Mouse (Mus musculus) kidney, adult 18-20 months (tissue): ENCODE results near the gene BC028528.
A peak's percentile ranks its signal among the peaks of the same experiment; 100 is the strongest.
"Not testable (repeated sequence)": the region's sequence is repeated elsewhere in the genome, so short reads cannot be mapped to it uniquely, and the experiment has no call there.

Source experiments
- DNase-seq: peaks from one replicate; pipeline ENCODE4 v3.0.0; 2021

BC028528 gene

GRCm38 (mm10) chr3:95891211-95892065 is at the start of gene BC028528:
BC028528 (minus strand) TSS chr3:95892005.
- no peak for DNase-seq

GRCm38 (mm10) chr3:95938835-95939234 is 47.0 kb upstream of the BC028528 start:
- DNase-seq: peak; percentile 13

DNA sequence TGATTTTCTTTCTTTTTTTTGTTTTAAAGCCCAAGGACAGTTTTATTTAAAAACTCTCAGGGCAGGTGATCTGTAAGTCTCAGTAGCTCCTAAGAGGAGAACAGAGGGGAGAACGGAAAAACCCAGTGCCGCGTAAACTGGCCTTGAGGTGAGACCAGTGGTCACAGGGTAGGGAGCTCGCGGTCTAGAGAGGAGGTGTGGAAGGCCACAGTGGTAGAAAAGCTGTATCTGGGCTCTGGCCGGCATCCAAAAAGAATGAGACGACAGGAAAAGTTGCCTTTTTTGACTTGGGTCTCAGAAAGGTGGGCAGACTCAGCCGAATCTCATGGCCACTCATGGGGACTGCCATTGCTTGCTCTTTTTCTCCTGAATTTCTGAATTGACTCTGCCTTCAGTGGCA is 46.4 kb upstream of the BC028528 start:
- no peak for DNase-seq

DNA sequence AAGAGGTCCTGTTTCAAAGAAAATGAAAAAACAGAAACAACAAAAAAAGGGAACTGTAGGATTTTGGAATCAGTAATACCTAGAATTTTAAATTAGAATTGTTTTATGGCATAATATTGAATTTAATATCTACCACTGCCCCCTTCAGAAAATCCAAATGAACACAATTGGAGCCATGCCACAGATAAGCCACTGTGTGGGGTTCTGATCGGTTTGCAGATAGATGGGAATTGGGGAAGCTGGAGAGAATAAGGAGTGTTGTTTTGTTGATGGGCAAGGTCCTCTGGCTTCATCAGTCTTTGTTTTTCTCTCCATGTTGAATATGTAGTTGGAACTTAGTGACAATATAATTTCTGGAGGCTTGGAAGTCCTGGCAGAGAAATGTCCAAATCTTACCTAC is 42.6 kb upstream of the BC028528 start:
- DNase-seq: no peak

GRCm38 (mm10) chr3:95933111-95933750 is 41.4 kb upstream of the BC028528 start:
- DNase-seq: no peak

DNA sequence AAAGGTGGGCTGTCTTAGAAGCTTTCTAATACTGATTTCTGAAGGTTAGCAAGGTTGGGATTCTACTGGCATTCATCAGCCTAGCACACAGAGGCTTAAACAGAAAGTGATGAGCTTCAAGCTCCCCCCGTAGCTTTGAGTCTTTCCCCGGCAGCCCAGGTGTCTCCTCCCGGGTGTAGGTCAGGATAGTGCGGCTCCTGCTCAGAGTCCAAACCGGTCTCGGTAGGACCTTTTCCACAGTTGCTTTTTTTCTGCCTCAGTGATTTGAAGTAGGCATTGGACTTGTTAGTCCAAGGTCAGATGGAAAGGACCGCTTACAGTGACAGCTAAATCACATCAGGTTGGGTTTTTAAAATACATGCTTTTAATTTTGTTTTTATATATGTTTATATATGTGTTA is 40.8 kb upstream of the BC028528 start:
- peak; percentile 28 for DNase-seq

DNA sequence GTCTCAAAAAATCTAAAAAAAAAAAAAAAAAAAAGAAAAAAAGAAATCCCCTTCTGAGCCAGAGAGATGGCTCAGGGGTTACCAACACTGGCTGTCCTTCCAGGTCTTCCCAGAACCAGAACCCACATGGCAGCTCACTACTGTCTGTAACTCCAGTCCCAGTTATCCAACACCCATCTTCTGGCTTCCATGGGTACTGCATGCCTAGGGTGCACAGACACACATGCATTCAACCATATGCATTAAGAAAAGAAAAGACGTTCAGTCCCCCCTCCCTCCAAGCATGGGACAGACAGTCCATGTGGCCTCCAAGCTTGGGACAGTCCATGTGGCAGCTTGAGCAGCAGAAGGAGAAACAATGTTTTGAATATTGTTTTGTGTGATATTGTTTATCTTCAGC is 40.4 kb upstream of the BC028528 start:
- DNase-seq: no peak

DNA sequence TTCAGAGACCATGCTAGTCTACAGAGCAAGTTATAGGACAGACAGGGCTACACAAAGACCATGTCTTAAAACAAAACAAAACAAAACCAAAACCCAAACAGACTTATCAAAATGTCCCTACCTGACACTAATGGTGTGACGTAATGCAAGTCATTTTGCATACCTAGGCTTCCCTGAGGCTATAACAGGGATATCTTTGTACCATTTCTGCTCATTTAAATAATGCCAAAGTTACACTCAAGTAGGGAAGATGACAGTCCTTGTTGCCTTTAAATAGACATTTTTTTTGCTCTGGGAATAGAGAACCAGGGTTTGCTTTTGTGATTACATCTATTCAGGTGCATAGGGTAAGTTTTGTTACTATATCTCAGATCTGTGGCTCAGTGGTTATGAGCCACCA is 39.7 kb upstream of the BC028528 start:
- no peak for DNase-seq

DNA sequence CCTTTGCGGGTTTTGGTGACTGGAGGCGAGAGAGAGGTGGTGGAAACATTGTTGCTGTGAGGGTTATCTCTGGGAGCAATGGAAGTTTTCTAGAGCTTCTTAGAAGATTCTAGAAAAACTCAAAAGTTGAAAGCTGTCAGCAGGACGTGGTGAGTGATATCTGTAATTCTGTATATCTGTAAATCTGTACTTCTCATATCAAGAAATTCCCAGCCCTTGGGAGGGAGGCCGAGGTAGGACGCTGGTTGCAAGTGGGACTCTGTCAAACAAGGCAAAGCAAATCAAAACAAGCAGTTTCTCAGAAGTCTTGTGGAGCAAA is 38.6 kb upstream of the BC028528 start:
- no peak for DNase-seq

GRCm38 (mm10) chr3:95929581-95930470 is 38.0 kb upstream of the BC028528 start:
- DNase-seq: peak; percentile 67

- peak; percentile 97 for DNase-seq
Observed at GRCm38 (mm10) chr3:95928658-95929503, 37.1 kb upstream of the BC028528 start, which contains the start of gene Anp32e. Anp32e (plus strand) TSS chr3:95929246.

- DNase-seq: no peak
Observed at GRCm38 (mm10) chr3:95928261-95928657, 36.5 kb upstream of the BC028528 start.

GRCm38 (mm10) chr3:95925087-95925486 is 33.3 kb upstream of the BC028528 start:
- no peak for DNase-seq

DNA sequence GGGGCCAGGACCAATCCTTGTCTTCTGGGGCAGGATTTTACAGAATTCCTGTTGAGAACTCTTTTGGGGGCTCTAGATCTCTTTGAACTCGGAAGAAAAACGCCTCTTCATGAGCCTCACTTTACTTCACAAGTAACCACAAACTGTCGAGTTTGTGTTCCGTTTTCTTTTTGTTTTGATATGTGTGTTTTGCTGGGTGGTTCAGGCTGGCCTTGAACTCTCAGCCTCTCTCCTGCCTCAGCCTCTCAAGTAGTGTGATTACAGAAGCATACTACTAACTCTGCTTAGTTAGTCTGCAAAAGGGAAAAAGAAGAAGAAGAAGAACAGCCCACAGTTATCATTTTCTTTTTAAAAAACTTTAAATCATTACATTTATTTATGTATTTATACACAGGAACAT is 32.4 kb upstream of the BC028528 start:
- DNase-seq: no peak

GRCm38 (mm10) chr3:95923429-95923828 is 31.6 kb upstream of the BC028528 start:
- DNase-seq: not testable (repeated sequence)

DNA sequence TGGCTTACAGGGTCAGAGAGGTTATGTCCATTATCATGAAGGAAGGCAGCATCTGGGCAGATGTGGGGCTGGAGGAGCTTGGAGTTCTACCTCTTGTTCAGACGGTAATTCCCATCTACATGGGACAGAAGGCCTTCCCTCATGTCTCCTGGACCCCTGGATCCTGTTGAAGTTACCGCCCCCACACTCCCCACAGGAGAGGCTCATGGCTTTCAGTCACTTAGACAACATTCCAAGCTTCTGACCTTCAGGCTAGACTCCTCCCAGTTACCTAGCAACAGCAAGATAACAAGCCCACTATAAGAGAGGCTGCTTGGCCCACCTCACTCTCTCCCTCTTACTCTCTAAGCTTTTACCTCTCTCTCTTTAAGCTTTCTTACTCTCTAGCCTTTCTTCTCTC is 28.7 kb upstream of the BC028528 start:
- not testable (repeated sequence) for DNase-seq

GRCm38 (mm10) chr3:95916760-95917159 is 25.0 kb upstream of the BC028528 start:
- DNase-seq: no peak

DNA sequence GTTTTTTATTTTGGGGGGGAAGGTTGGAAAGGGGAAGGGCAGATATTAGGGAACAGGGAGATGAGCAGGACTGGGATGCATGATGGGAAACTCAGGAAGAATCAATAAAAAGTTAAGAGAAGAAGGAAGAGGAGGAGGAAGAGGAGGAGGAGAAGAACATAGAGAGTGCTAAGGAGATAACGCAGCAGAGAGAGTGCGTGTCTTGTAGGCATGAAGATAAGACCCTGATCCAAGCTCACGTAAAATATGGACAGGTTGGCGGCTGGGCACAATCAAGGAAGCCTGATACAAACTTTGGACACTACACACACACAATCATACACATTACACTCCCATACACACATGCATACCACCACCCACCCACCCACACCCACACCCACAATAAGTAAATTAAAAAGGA is 22.9 kb upstream of the BC028528 start:
- DNase-seq: no peak

- DNase-seq: no peak
Observed at GRCm38 (mm10) chr3:95907613-95908012, 15.8 kb upstream of the BC028528 start.

GRCm38 (mm10) chr3:95906860-95907259 is 15.1 kb upstream of the BC028528 start:
- DNase-seq: peak; percentile 61

DNA sequence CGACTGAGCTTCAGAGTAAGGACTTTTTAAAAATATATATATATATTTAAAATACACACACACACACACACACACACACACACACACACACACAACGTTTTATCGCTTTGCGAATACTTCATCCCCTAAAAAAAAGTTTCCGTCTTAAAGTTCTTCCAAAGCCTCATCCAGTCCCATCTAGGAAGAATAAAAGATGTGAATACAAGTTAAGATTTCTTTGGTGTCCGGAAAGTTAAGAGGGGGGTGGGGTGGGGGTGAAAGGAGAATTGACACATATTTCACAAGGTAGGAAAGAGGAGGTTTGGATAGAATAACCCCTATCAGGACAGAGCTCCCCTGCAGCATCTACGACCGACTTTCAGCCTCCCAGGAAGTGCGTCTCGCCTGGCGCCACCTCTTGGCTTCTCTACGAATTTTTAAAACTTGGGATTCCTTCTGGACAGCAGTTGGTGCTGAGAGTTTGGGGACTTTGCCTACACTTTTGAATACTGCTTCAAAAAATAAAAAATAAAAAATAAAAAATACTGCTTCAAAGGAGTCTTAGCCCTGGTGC is 14.2 kb upstream of the BC028528 start:
- DNase-seq: peak; percentile 56
